Mouse (Mus musculus): ENCODE data around the gene Slc9a9. TPM values are rescaled to one million over a fixed set of nuclear protein-coding genes. Genes with fewer than 3 reads are reported as not detected.

Gene Slc9a9
- polyA plus RNA-seq, 2 experiments, result 1.1 to 1.3 TPM

DNA sequence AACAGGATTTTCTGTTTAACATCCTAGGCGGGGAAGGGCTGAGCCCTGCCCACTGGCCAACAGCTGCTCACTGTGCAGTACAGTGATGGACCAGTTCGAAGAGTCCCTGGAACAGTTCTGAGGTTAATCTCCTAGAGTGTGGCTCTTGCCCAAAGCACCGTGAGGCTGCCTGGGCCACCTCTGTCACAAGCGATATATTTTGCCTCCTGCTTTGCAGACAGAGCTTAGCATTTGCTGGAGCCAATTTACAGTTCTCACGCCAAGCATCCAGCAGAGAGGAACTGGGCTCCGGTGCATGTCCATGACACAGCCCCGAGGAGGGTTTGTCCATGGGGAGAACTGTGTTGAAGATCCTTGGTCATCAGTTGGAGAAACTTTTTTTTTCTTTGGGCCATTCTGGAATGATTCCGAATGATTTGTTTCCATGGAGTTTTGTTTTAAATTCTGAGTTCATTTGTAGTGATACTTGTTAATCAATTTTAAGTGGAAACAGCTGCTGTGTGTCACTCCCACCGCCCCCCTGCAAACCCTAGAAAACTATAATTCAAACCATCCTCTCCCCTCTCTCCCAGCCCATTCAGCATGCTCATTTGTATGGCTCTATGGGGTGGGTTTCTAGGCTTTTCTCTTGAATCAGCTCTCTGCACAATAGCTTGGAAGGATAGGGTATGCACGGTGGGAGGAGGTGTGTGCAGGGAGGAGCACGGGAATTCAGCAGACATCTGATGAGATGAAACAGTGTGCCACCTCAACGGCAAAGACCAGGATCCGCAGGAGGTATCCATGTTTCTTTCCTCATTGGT is 511.7 kb downstream of the Slc9a9 start:
- no peak overlapping the region for H3K4me3 ChIP-seq (ENCODE audit: insufficient read depth in 1 of 2, low read depth in 2 of 2, low read length in 2 of 2)
- H3K36me3 ChIP-seq (replicated peaks; ENCODE audit: control insufficient read depth, insufficient read depth, low read depth), result no peaks in the 10 kb centered on the region
- TF ChIP-seq EP300 (IDR thresholded peaks at IDR 0.05; ENCODE audit: low read depth) (no peak), CTCF (IDR thresholded peaks at IDR 0.05; ENCODE audit: low read depth) (no peak)
- H3K27ac ChIP-seq, result no peak overlapping the region
- no peak for DNase-seq (ENCODE audit: low read depth in 3 of 3, low spot score in 3 of 3)
- H3K4me2 ChIP-seq (ENCODE audit: low read depth), result no peak overlapping the region
- 71% methylated on average over 13 of the region's 13 CpGs for WGBS (ENCODE audit: insufficient replicate concordance)
- no peaks in the 10 kb centered on the region for H3K9me3 ChIP-seq (ENCODE audit: control insufficient read depth, low read length)
- H3K9ac ChIP-seq (replicated peaks), result no peak overlapping the region
- no peaks in the 10 kb centered on the region for H3K27me3 ChIP-seq (ENCODE audit: control insufficient read depth, insufficient read depth, low read length)
- peaks cover 0 to 7% of the 10 kb centered on the region in 2 experiments; a peak in 2 of 4 replicates for H3K4me1 ChIP-seq (replicated peaks; ENCODE audit: control insufficient read depth in 2 of 2, insufficient read depth in 2 of 2, low read length in 1 of 2)
- no peak for ATAC-seq (ENCODE audit: insufficient read depth)

DNA sequence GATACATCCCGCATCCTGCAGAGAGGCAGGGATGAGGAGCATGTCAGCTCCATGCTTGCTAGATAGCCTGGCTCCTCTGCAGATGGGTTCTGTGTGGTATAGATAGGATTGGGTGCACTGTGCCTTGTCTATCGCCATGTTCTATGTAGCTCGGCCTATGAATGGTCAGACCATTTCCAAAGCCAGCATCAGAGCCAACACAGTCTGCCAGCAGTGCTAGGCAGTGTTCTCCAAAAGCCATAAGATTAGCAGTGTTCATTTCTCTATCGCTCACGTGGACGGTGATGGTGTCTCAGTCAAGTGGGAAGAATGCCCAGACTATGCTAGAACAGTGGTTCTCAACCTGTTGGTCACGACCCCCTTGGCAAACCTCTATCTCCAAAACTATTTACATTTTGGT is 512.6 kb downstream of the Slc9a9 start:
- no peak for DNase-seq (ENCODE audit: low read depth in 3 of 3, low spot score in 3 of 3)
- no peaks in the 10 kb centered on the region for H3K9me3 ChIP-seq (ENCODE audit: control insufficient read depth, low read length)
- no peak overlapping the region for H3K27ac ChIP-seq

DNA sequence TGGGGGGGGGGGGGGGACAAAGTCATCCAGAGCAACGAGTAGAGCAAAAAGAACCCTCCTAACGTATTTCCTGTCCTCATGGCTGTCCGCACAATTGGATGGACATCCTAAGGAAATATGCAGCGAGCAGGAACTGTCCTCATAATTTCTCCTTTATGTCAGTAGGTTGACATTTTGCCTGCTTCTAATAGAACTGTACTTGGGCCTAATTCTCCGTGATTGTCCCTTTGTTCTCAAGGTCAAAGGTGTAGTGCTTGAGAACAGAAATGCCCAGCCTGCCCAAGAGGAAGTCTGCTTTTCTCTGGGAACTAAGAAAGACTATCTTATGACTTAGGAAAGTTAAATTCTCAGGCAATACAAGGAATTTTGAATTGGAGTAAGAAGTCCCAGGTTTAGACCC is 514.7 kb downstream of the Slc9a9 start:
- H3K36me3 ChIP-seq (replicated peaks; ENCODE audit: control insufficient read depth, insufficient read depth, low read depth), result no peaks in the 10 kb centered on the region
- 43% methylated on average over 5 of the region's 5 CpGs for WGBS (ENCODE audit: insufficient replicate concordance)
- ATAC-seq (ENCODE audit: insufficient read depth), result no peak

More for the DNA sequence above, 512.6 kb downstream of the Slc9a9 start:
- TF ChIP-seq CTCF (IDR thresholded peaks at IDR 0.05; ENCODE audit: low read depth) (no peak), EP300 (IDR thresholded peaks at IDR 0.05; ENCODE audit: low read depth) (no peak)
- no peak overlapping the region for H3K4me2 ChIP-seq (ENCODE audit: low read depth)
- no peak overlapping the region for H3K9ac ChIP-seq (replicated peaks)
- 64% methylated on average over 7 of the region's 7 CpGs for WGBS (ENCODE audit: insufficient replicate concordance)
- ATAC-seq (ENCODE audit: insufficient read depth), result no peak
- no peak overlapping the region for H3K4me3 ChIP-seq (ENCODE audit: insufficient read depth in 1 of 2, low read depth in 2 of 2, low read length in 2 of 2)
- no peaks in the 10 kb centered on the region for H3K27me3 ChIP-seq (ENCODE audit: control insufficient read depth, insufficient read depth, low read length)
- peaks cover 0 to 10% of the 10 kb centered on the region in 2 experiments; a peak in 2 of 4 replicates for H3K4me1 ChIP-seq (replicated peaks; ENCODE audit: control insufficient read depth in 2 of 2, insufficient read depth in 2 of 2, low read length in 1 of 2)
- H3K36me3 ChIP-seq (replicated peaks; ENCODE audit: control insufficient read depth, insufficient read depth, low read depth), result no peaks in the 10 kb centered on the region

GRCm38 (mm10) chr9:95185840-95186239 is 516.1 kb downstream of the Slc9a9 start:
- H3K27ac ChIP-seq, result no peak overlapping the region

More for the DNA sequence above, 514.7 kb downstream of the Slc9a9 start:
- H3K27me3 ChIP-seq (ENCODE audit: control insufficient read depth, insufficient read depth, low read length), result no peaks in the 10 kb centered on the region
- no peak overlapping the region for H3K4me2 ChIP-seq (ENCODE audit: low read depth)
- H3K4me1 ChIP-seq (replicated peaks; ENCODE audit: control insufficient read depth in 2 of 2, insufficient read depth in 2 of 2, low read length in 1 of 2), result peaks cover 2 to 23% of the 10 kb centered on the region in 2 experiments; a peak in 2 of 4 replicates
- H3K27ac ChIP-seq, result no peak overlapping the region
- no peak overlapping the region for H3K4me3 ChIP-seq (ENCODE audit: insufficient read depth in 1 of 2, low read depth in 2 of 2, low read length in 2 of 2)
- H3K9me3 ChIP-seq (ENCODE audit: control insufficient read depth, low read length), result no peaks in the 10 kb centered on the region
- no peak for TF ChIP-seq EP300 (IDR thresholded peaks at IDR 0.05; ENCODE audit: low read depth)
- no peak for TF ChIP-seq CTCF (IDR thresholded peaks at IDR 0.05; ENCODE audit: low read depth)
- H3K9ac ChIP-seq (replicated peaks), result no peak overlapping the region
- no peak for DNase-seq (ENCODE audit: low read depth in 3 of 3, low spot score in 3 of 3)

More at GRCm38 (mm10) chr9:95185840-95186239, 516.1 kb downstream of the Slc9a9 start:
- no peaks in the 10 kb centered on the region for H3K27me3 ChIP-seq (ENCODE audit: control insufficient read depth, insufficient read depth, low read length)
- no peak overlapping the region for H3K4me2 ChIP-seq (ENCODE audit: low read depth)
- ATAC-seq (ENCODE audit: insufficient read depth) (no peak), DNase-seq (ENCODE audit: low read depth in 3 of 3, low spot score in 3 of 3) (no peak)
- no peak overlapping the region for H3K4me3 ChIP-seq (ENCODE audit: insufficient read depth in 1 of 2, low read depth in 2 of 2, low read length in 2 of 2)
- WGBS (ENCODE audit: insufficient replicate concordance), result 58% methylated on average over 3 of the region's 3 CpGs
- H3K36me3 ChIP-seq (replicated peaks; ENCODE audit: control insufficient read depth, insufficient read depth, low read depth), result no peaks in the 10 kb centered on the region
- no peaks in the 10 kb centered on the region for H3K9me3 ChIP-seq (ENCODE audit: control insufficient read depth, low read length)
- H3K4me1 ChIP-seq (replicated peaks; ENCODE audit: control insufficient read depth in 2 of 2, insufficient read depth in 2 of 2, low read length in 1 of 2), result peaks cover 2 to 21% of the 10 kb centered on the region in 2 experiments; a peak in 2 of 4 replicates
- TF ChIP-seq EP300 (IDR thresholded peaks at IDR 0.05; ENCODE audit: low read depth) (no peak), CTCF (IDR thresholded peaks at IDR 0.05; ENCODE audit: low read depth) (no peak)
- H3K9ac ChIP-seq (replicated peaks), result no peak overlapping the region
